Mouse (Mus musculus): ENCODE measurements around the gene Srsf7. TPM values are rescaled to one million over a fixed set of nuclear protein-coding genes. Genes with fewer than 3 reads are reported as not detected.

Gene Srsf7
- 38.5 and 48.0 TPM in 2 replicates for polyA plus RNA-seq (2012; rRNA removed)

DNA sequence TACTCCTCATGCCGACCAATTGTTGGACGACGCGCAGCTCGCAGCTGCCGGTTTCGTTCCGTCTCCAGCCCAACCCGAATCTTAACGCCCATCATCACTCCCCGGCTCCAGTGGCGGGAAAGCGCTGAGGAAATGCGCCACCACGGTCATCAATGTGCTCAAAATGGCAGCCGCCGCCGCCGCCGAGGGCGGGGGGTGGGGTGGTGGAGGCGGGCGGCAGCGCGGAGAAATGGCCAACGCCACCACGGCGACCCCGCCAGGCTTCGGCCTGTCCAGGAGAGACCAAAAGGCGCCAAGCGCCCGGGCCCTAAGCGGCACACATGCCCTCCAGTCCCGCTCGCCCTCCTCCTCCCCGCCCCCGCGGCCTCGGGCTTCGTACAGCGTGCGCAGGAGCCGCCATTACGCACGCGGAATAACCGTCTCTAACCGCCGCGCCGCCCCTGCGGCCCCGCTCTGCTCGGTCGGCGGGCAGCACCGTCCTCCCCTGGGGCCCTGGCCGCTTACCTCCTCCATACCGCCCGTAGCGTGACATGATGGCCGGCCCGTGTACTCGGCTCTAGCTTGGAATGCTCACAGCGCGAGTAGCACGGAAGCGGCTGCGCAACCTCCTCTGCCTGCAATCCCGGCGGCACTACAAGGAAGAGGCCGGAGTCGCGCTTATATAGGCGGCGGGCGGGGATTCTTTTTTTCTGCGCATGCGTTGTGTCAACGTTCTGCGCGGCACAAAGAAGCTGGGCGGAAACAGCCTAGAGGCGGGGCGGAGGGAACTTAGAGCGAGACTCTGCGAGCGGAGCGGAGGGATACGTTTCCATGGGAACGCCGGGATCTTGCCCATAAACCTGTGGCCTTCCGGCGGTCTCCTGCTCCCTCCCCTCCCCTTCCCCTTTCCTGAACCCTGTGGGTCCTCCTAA, at the start of gene Srsf7, which contains the start of gene Ttc39d:
Gene Srsf7 (minus strand): TSS at position 637 of the 911 bp plus-strand sequence.
Gene Ttc39d (plus strand): TSS at position 790 of the 911 bp plus-strand sequence.

DNA sequence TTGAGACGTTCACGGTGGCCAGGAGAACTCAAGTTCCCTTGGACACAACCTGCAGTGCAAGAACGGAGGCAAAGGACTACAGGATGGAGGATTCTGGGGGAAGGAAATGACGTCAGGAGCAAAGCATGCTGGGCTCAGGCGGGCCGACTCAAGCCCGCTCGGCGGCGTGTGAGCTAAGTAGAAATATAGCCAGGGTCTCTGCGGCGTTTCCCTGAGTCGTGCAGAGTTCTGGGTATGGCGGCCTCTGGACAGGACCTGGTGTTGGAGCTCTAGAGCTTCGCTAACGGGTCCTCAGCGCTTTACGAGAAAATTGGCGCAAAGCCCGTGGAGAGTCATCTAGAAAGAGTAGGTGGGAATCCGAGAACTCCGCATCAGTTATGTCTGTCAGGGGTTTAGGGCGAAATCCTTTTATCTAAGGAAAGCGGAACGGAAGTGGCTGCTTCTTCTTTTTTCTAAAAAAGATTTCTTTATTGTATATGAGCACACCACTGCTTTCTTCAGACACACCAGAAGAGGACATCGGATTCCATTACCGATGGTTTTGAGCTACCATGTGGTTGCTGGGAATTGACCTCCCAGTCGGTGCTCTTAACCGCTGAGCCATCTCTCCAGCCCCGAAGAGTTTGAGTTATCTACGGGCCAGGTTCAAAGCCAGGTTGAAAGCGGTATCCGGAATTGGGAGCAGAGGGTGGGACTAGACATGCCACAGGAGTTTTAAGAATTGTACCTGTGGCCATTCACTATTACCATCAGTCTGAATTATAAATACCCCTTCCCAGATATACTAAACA, 17.4 kb upstream of the Srsf7 start, which contains the start of gene Gemin6:
Gene Gemin6 (plus strand): TSS at position 116 of the 791 bp plus-strand sequence.

Other genes with a start within 250 kb of the Srsf7 start
- gene Hnrnpll, start 145.0 kb downstream of the Srsf7 start, polyA plus RNA-seq (2012; rRNA removed), result 17.6 and 32.4 TPM in 2 replicates
- 25.8 and 36.6 TPM in 2 replicates for gene Galm, start 79.8 kb downstream of the Srsf7 start, polyA plus RNA-seq (2012; rRNA removed)
- 0.05 and 0.08 TPM in 2 replicates for gene Ttc39d, start 153 bp upstream of the Srsf7 start, polyA plus RNA-seq (2012; rRNA removed)
- gene Gemin6, start 17.1 kb upstream of the Srsf7 start, polyA plus RNA-seq (2012; rRNA removed), result 2.2 and 2.3 TPM in 2 replicates
- 1.9 and 3.3 TPM in 2 replicates for gene Morn2, start 82.9 kb upstream of the Srsf7 start, polyA plus RNA-seq (2012; rRNA removed)
- gene Dhx57, start 83.2 kb upstream of the Srsf7 start, polyA plus RNA-seq (2012; rRNA removed), result 8.0 and 10.0 TPM in 2 replicates
- 1.5 and 2.2 TPM in 2 replicates for gene Arhgef33, start 100.1 kb upstream of the Srsf7 start, polyA plus RNA-seq (2012; rRNA removed)
- gene Gm10190, start 166.2 kb upstream of the Srsf7 start, polyA plus RNA-seq (2012; rRNA removed), result 1.5 TPM in 1 of 2 replicates, not detected in the other